Mouse (Mus musculus): ENCODE measurements around the gene Tuba1c.

Tuba1c gene

DNA sequence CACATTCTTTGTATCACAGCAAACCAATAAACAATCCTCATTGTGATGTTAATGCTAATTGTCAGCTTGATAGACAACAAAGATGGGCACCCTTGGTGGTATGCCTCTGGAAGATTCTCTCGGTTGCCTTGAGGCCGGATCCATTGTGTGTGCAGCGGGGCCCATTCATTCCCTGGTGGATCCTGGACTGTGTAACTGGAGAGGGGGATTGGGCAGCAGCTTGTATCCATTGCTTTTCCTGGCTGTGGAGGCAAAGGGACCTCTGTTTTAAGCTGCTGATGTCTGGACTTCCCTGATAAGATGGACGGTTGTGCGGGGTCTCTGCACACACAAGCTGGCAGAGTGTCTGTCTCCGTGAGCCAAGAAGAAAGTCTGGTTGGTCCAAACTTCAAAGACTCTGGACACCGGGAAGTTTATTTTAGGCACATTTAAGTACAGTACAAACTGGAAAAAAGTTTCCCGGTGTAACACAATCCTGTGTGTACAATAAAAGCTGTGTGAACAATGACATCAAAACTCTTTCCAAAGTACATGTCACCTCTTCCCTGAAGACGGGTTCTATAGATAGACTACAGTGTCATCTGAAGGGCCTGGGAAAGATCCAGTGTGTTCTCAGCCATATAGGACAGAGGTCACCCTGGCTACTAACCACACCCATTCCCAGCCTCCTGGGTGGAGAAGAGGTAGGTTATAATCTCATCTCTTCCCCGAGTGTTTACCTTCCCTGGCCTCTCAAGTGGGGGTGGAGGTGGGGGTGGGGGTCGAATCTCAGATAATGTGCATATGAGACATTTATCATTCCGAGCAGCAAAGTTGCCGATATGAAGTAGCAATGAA is 31.5 kb upstream of the Tuba1c start:
- no peak for DNase-seq

DNA sequence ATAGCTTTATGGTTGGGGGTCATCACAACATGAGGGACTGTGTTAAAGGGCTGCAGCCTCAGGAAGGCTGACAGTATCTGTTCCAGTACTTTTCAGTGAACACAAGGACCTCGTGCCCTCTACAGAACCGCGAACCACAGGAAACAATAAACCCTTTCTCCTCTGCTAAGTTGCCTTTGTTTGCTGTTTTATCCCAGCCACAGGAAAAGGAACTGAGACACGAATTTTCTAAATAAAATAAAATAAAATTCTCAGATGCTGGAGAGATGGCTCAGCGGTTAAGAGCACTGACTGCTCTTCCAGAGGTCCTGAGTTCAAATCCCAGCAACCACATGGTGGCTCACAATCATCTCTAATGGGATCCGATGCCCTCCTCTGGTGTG is 30.9 kb upstream of the Tuba1c start:
- DNase-seq: no peak

DNA sequence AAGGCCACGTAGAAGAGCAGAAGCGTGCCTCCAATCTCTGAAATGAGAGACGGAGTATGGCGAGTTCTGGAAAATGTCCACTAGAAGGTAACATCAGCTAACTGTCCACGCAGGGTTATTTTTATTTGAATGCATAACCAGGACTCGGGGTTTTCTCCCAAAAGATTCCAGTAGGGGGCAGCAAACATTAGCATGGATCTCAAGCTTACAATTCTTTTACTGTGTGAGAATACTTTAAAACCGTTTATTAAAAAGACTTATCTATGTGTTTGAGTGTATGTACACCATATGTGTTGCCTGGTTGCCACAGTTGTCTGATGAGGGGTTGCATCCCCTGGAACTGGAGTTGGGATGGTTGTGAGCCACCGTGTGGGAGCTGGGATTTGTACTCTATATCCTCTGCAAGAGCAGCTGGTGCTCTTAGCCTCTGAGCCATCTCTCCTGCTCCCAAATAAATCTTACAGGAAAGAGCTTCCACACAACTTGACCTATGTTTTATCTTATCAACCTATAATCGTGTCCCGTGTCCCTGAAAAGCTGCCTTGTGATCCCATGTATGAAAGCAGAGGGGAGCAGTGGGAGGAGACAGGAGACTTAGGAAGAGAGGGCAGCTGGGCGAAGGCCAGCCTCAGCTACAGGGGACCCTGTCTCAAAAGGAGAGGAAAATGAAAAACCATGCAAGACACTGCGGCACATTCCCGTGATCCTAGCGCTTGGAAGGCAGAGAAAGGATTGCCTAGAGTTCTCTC is 29.0 kb upstream of the Tuba1c start:
- DNase-seq: no peak

DNA sequence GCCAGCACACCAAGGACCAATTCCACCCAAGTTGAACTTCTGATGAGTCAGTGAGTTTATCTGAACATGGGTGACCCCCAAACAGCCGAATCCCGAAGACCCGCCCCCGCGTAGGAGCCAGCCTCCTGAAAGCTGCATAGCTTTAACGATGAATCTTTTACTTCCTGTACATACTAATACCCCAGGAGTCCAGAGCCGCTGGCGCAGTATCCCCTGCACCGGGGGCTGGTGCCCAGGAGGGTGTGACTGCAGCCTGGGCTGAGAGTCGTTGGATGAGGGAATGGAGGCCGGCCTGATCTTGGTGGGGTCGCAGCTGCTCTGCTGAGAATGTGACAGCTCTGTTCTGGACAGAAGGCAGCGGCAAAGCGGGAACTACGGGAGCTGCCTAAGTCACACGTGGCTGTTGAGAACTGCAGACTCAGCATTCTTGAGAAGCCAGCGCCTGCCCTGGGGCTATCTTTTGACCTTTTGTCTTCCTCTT is 28.2 kb upstream of the Tuba1c start:
- no peak for DNase-seq

DNA sequence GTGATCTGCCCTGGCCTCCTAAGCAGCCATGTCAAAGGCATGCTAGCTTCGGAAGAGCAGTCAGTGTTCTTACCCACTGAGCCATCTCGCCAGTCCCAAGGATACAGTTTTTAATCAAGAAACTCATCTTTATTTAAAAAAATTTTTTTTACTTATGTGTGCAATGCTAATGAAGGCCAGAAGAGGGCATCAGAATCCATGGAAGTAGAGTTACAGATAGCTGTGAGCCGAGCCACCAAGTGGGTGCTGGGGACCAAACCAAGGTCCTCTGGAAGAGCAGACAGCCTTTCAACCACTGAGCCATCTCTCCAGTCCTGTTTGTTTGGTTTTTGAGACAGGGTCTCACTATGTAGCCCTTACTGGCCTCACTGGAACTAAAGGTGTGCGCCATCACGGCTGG is 26.1 kb upstream of the Tuba1c start:
- DNase-seq: no peak

DNA sequence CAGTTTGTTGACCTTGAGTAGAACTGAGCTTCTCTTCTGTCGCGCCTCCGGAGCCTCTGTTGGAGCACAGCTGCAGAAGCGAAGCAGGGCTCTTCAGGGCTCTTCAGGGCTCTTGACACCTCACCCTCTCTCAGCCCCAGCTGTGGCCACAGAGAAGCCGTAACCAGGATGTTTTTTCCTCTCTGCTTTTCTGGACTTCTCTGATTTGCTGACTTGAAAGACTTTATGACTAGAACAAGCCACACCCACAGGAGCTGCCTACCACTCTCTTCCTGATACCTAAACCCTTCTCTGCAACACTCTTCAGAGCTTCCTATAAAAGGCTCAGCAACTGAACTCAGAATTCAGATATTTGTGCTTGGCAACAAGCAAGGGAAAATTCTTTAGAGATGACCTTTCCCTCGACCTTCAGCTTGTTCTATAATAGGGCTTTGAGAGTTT is 20.9 kb upstream of the Tuba1c start:
- no peak for DNase-seq

DNA sequence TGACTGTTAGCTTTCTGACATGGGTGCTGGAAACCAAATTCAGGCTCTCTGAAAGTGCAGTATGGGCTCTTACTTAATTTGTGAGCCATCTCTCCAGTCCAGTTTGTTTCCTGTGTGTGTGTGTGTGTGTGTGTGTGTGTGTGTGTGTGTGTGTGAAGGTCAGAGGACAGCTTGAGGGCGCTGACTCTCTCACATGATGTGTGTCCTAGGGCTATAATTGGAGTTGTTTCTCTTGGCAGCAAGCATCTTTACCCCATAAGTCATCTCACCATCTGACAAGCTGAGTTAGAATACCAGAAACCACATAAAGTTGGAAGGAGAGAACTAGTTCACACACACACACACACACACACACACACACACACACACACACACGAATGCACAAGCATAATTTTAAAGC is 18.8 kb upstream of the Tuba1c start:
- no peak for DNase-seq

DNA sequence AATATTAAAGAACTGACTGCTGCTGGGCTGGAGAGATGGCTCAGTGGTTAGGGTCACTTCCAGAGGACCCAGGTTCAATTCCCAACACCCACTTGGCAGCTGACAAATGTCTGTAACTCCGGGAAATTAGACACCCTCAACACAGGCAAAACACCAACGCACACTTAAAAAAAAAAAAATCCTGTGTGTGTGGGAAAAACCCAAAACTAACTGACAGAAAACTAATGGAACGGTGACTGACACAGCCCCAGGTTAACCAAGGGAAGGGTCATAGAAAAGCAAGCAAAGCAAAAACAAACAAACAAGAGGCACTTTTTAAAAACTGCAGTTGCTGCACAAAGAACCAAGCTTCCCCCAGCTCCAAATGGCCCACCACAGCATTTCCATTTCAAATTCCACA is 17.7 kb upstream of the Tuba1c start:
- no peak for DNase-seq

DNA sequence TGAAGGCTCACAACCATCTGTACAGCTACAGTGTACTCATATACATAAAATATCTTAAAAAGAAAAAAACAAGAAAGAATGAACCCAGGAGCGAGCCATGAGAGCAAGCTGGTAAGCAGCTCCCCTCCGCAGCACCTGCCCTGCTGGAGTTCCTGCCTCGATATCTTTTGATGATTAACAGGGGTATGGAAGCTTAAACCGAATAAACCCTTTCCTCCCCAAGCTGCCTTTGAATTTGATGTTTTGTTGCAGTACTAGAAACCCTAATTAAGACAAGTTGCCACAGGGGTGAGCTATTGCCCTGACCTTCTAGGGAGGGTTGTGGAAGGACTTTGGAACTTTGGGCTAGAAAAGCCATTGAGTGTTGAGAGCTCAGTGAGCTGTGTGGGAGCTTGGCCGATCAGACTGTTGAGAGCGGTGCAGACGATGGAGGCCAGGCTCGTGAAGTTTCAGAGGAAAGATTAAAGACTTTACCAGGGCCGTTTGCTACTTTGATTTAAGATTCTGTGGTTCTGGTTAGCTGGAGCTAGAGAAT is 15.1 kb upstream of the Tuba1c start:
- no peak for DNase-seq

DNA sequence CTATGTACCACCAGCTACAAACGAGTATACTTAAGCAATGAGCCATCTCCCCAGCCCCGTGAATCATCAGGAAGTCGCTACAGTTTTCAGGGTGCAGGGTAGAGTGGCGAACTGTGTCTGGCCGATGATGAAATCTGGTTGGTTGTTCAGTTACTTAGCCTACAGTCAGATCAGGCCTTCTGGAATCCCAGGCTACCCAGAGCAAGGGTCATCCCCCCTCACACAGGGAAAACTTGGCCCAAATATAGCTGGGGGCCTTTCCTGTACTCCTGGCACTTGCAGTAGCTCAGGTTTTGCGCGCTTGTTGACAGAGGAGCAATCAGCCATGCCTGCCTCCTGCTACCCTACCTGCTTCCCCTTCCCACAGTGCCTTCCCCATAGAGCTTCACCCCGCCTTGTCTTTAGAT is 12.3 kb upstream of the Tuba1c start:
- DNase-seq: no peak

DNA sequence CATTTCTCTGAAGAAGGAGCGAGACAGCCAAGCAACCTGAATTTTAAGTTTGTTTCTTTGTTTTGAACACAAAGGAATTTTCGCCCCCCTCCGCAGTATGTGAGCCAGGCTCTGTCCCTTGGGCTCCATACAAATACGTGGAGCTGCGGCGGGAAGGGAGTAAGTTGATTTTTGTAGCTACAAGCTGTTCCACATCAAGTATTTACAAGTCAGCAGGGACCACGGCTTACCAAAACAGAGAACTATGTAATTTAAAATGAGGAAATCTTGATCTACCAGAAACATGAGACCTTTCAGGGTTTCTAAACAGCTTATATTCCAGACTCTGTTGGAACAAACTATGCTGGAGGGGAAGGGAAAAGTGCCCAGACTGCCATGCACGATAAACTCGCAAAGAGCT is 11.7 kb upstream of the Tuba1c start:
- no peak for DNase-seq

DNA sequence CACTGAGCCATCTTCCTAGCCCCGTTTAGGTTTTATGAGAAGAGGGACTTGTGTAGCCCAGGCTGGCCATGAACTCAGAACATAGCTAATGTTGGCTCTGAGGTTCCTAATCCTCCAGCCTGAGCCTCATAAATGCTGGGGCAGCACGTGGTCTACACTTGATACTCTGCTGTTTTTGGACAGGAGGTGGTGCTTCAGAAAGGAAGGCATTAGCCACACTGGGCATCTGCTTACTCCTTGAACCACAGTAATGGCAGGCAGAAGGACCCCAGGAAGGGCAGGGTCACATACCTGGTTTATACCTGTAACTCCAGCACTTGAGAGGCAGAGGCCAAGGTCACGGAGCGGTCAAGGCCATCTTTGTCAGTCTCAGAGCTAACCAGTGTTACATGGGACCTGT is 11.1 kb upstream of the Tuba1c start:
- DNase-seq: no peak

DNA sequence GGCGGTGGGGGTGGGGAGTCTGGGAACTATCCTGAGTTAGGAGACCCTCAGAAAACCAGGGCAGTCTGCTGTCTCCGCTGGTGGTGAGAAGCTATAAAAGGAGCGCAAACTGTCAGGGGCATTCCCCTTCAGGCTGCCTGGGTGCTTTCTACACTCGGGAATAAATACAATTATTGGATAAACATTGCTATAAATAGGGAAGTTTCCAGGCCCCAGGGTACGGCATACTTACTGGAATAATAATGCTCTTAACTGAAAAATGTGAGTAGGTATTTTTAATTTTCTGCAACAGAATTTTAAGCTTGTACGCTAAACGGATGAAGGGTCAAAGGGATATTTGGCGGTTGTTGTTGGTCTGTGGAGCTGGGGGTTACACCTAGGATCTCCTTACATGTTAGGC is 10.3 kb upstream of the Tuba1c start:
- DNase-seq: no peak

DNA sequence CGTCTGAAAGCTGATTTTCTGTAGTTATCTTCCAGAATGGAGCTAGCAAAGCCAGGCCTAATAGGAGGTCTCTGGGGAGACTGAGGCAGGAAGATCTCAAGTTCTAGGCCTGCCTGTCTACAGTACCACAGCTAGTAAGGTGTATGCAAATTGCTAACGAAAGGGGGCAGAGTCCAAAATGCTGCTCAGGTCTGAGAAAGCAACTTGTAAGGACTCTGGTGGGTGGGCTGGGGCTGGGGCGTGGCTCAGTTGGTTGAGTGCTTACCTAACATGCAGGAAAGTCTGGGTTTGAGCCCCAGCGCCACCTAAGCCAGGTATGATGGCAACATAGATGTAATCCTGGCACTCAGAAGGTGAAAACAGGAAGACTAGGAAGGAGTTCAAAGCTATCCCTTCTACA is 9.5 kb upstream of the Tuba1c start:
- no peak for DNase-seq

DNA sequence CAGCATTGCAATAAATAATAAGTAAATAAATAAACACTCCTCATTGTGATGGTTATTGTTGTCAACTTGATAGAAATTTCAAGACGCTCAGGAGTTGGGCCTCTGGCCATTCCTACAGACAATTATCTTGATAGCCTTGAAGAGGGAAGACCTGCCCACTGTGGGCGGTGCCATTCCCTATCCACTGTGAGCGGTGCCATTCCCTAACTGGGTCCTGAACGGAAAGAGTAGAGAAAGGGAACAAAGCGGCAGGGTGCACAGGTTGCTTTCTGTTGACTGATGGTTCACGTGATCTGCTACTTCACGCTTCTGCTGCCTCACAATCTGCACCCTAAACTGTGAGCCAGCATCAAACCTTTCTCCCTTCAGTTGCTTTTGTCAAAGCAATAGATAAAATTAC is 8.4 kb upstream of the Tuba1c start:
- no peak for DNase-seq

DNA sequence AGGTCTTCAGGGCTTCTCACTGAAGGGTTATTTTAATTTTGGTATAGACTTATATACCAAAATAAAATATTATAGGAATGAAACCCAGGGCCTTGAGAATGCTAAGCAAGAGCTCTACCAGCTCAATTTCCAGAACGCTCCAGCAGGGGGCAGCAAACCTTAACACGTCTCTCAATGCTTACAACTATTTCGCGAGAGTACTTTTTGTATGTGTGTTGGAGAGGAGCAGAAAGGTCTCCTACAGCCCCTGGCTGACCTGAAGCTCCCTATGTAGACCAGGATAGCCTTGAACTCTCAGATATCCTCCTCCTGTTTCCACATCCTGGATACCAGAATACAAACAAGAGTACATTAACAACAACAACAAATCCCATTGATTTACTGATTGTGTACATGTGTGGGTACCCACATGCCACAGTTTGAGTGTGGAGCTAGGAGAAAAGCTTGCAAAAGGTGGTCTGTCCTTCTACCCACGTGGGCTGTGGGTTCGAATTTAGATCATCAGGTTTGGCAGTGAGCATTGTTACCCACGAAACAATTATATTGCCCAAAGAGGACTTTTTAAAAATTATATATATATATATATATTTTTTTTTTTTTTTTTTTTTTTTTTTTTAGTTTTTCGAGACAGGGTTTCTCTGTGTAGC is 4.9 kb upstream of the Tuba1c start:
- DNase-seq: peak; percentile 54

DNA sequence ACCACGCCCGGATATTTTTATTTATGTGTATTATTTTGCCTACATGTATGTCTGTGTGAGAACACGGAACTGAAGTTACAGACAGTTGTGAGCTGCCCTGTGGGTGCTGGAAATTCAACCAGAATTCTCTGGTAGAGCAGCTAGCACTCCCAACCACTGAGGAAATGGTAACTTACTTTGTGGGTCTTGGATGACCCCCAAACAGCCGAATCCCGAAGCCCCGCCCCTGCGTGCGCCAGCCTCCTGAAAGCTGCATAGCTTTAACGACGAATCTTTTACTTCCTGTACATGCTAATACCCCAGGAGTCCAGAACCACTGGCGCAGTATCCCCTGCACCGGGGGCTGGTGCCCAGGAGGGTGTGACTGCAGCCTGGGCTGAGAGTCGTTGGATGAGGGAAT is 4.3 kb upstream of the Tuba1c start:
- no peak for DNase-seq

DNA sequence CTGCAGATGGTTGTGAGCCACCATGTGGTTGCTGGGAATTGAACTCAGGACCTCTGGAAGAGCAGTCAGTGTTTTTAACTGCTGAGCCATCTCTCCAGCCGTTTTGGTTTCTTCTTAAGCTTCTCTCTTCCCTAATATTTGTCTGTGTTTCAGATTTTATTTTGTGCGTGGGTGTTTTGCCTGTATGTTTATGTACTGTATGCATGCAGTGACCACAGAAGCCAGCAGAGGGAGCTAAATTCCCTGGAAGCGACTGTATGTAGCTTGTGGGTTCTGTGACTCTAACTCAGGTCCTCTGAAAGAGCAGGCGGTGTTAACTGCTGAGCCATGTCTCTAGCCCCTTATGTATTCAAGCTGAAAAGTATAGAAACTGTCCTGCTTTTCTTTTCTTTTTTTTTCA is 3.4 kb upstream of the Tuba1c start:
- no peak for DNase-seq

DNA sequence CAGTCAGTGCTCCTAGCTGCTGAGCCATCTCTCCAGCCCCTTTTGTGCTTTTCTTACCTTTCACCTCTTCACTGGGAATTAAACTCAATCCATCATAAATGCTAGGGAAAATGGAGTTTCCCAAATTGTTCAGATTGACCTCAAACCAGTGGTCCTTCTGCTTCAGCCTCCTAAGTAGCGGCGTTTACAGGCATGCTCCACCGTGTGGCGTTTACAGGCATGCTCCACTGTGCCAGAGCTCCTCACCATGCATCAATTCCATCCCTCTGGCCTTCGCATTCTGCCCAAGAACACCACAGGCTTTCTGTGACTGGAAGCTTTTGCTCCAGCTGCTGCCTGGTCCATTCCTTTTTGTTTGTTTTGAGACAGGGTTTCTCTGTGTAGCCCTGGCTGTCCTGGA is 2.6 kb upstream of the Tuba1c start:
- no peak for DNase-seq

DNA sequence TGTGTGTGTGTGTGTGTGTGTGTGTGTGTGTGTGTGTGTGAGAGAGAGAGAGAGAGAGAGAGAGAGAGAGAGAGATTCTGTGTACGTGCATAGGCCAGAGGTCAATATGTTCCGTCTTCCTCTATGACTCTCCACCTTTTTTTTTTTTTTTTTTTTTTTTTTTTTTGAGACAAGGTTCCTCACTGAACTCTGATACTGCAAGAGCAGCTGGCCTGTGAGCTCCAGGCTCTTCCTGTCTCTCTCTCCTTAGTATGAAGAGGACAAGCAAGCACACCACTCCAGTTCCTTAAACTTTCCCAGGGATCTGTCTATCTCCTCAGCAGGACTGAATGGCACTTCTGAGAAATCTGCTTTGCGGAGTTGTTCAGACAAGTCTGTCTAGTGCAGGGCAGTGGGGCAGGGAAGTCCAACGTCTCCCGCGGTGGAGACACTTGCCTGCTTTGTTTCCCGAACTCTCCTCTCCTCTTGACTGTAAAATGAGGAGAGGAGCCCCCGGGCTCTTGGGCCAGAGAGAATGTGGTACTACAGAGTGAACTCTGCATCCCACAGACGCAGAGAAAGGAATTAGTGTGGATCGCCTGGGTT is 725 bp upstream of the Tuba1c start:
- no peak for DNase-seq

DNA sequence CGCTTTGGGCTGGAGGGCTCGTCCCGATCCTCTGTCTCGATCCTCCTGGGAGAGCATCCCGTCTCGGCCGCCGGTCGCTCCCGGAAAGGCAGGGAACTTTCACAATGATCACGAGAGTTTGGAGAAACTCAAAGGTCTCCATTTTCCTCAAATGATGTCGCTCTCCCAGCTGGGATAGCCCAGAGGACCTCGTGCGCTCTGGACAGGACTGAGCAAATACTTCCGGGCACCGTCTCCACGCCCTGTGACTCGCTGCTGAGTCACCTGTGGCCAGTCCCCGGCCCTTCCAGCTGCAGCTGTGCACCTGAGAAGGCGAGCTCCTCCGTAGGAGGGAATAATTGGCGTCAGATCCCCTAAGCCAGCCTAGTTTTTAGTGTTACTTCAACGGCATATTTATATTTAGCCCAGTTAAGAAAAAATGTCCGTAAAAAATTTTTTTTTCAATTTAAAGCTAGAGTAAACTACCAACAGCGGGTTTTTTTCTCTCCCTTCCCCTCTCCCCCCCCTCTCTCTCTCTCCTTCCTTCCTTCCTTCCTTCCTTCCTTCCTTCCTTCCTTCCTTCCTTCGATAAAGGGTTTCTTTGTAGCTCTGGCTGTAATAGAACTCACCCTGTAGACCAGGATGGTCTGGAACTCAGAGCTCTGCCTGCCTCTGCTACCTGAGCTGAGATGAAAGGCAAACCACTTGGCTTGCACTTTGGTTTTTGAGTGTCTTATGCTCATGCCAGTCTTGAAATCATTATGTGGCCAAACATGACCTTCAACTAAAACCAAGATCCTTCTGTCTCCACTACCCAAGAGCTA is 1.1 kb downstream of the Tuba1c start:
- no peak for DNase-seq

DNA sequence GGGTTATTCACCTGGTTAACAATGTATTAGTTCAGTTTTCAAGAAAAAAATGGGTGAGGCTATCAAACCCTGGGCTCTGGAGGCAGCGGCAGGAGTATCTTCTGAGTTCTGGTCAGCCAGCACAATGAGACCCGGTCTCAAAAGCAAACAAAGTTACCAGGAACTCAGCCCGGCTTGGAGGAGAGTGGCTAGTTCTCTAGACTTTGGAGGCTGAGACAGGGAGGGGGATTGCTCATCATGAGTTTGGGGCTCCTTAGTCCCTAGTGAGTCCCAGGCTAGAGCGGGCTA is 1.6 kb downstream of the Tuba1c start:
- no peak for DNase-seq
